Mouse (Mus musculus): ENCODE measurements at regions not wholly inside any gene's neighbourhood (a gene's known extent, or its start where the extent isn't known, plus 50 kb on each side); places are given as distances from the start of the nearest gene placed in this dataset.

DNA sequence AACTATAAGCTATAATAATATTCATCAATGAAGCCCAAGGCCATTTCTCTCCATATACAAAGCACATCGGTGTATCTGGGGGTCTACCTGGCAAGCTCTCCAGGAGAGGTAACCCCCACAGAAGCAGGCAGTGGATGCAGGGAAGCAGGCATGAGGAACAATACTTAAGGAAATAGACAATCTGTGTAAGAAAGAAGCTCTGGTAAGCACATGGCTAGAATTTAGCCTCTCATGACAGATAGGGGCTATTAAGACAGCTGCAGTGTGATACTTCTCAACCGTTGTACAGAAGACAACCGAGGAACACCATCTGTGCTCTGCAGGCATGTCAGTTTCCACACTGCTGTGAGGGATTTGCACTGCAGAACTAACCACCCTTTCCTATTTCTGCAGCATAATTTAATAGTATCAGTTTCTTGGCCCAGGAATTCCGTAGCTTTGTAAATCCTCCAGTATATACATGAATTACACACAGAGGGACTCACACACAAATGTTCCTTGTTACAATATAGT lies 108.1 kb upstream of the Lpar1 start:
- no peak for DNase-seq (ENCODE audit: low spot score in 2 of 2)

DNA sequence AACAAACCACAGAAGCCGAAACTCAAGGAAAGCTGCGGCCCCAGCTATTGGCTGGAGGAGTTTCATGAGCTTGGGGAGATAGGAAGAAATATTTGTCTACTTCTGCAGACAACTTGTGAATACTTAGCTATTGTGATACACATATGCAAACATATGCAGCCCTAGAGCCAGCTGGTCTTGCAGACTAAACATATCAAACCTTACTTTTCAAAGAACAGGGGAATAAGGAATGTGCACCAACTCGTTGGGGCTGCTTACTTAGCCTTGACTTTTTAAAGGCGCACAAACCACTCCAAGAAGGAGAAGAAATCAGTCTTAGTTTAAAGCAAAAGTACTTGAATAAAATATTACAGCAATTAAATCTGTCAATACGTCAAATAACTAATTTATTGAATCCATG lies 106.8 kb upstream of the Lpar1 start:
- DNase-seq (ENCODE audit: low spot score in 2 of 2), result no peak

DNA sequence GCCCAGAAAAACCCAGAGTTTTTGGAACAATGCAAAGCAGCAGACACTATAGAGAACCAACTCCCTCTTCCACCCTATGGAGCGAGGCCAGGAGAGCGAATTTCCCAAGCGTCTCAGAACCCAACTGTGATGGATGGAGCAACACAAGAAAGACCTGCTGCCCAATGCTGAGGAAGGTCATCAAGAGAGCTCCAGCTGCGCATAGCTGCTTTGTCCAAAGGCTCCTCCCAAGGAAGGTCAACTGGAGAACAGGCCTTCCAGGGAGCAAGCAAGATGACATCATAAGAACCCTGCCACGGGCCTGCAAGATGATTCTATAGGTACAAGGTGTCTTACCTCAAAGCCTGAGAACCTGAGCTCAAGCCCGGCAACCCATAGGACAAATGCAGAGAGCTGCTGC lies 104.5 kb upstream of the Lpar1 start:
- DNase-seq (ENCODE audit: low spot score in 2 of 2), result no peak

DNA sequence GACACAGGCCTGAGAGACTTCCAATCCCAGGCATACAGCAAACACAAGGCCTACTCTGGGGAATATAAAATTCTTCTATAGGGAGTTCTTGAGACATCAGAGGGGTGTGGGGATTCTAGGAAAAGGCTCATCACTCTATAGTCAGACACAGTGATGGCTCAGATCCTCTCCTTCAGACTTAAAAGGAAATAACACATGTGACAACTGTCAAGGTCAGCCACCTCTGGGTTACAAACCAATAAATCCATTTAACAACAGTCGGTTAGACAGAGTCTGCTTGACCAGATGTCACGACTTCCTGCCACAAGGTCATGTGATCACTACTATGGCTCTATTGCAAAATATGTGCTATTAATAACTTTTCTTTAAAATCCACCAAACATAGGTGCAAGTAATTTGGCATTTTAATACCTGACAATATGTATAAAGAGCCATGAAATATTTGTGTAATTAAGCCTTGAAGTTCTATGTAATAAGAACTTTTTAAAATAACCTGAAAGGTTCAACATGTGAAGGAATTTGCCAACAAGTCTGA lies 94.1 kb upstream of the Lpar1 start:
- no peak for DNase-seq (ENCODE audit: low spot score in 2 of 2)

DNA sequence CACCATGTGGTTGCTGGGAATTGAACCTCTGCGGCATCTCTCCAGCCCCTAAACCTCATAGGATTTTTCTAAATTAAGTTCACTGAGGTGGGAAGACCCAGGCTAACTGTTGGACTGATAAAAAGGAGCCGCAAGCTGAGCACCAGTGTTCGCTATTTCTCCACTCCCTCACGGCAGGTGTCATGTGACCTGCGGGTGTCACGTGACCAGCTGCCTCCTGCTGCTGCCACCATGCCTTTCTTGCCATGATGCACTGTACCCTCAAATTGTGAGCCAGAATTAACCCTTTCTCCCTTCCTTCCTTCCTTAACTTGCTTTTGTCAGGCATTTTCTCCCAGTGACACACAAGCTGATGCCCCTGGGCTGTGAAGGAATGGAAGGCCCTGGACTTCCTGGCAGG lies 93.1 kb upstream of the Lpar1 start:
- DNase-seq (ENCODE audit: low spot score in 2 of 2), result no peak

DNA sequence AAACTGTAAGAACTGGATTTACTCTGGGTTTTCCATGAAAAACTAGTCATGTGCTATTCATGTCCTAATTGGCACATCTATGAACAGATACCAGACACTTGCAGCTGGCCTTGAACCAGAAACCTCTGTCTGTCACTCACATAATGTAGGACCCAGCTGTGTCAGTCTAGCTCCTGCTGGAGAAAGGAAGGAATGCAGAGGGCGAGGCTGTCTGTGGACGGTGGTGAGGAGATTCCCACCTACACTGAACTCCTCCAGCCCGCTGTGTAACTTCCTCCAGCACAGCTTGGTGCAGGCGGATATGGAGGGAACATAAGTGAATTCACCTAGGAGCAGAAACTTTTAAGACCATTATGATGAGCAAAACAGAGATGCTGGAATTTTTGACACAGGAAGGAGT lies 89.7 kb upstream of the Lpar1 start:
- DNase-seq (ENCODE audit: low spot score in 2 of 2), result no peak

DNA sequence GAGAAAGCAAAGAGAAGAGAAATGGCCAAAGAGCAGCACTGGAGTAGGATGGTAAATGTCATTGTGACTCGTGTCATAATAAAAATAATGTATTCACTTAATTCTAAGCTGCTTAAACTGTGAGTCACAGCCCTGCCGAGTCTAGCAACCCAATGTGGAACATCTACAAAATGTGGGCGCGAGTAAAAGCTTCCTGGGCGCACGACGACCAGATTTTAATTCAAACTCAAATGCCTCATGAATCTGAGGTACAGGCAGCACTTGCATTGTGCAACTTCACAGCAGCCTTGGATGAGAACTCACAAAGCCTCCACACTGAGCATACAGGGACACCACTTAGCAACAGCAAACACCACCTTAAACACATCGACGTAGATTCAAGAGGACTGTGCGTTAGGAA lies 88.5 kb upstream of the Lpar1 start:
- DNase-seq (ENCODE audit: low spot score in 2 of 2), result no peak

DNA sequence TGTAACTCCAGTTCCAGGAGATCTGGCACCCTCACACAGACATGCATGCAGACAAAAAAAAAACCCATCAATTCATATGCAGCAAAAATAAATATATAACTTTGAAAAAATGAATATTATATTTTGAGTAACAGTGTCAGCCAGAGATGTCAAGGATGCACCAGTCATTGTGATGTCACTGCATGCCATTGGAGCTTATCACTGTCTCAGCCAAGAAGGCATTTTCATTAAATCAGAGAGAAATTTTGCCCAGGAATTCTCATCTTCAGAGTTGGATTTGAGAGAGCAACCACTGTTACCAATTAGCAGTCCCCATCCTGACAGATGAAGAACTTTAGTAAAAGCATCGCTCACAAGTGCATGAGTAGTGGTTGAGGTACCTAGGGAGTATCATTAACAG lies 79.0 kb upstream of the Lpar1 start:
- no peak for DNase-seq (ENCODE audit: low spot score in 2 of 2)

DNA sequence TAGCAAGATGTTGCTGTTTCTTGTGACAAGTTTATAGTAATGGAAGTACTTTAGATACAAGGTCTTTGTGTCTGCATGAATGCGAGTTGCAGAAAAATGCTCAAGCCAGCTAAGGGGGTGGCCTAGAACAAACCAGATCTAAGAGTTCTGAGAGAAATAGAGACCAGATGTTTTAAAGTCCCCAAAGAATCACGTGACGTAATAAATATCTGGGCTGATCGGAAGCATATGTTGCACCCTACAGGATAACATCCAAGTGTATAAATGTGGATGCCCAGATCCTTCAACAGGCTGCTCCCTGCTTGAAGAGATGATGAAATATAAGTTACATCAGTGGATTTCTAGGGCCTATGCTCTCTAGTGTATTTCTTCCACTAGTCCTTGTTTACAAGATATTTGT lies 77.7 kb upstream of the Lpar1 start:
- DNase-seq (ENCODE audit: low spot score in 2 of 2), result no peak

DNA sequence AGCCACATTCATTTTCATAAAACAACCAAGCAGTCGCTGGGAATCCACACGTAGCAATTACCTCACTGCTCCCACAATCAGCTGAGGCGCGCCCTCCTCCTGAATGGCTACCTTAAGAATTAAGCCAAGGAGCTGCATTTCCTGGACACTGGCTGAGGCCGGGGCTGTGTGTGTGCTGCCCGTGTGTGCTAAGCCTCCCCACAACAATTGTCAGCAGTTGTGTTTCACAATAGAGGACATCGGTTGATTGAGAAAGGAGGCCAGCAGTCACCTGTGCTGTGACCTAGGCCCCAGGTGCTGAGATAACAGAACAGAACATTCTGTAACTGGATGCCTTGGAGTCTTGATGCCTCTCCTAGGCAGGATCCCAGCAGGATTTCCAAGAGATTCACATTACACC lies 73.3 kb upstream of the Lpar1 start:
- DNase-seq (ENCODE audit: low spot score in 2 of 2), result no peak

DNA sequence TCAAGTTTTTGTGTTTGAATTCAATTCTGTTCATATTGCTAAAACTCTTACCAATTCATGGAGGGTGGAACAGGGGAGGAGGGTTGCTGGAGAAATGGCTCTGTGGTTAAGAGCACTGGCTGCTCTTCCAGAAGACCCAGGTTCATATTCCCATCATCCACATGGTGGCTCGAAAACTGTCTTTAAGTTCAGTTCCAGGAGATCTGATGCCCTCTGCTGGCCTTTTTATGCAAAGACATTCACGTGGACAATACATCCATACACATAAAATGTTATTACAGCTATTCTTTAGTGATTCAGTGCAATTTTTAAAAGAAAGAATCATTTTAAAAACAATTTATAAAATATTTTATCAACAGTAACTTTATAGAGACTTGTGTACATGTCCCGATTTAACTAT lies 70.4 kb upstream of the Lpar1 start:
- DNase-seq (ENCODE audit: low spot score in 2 of 2), result no peak

DNA sequence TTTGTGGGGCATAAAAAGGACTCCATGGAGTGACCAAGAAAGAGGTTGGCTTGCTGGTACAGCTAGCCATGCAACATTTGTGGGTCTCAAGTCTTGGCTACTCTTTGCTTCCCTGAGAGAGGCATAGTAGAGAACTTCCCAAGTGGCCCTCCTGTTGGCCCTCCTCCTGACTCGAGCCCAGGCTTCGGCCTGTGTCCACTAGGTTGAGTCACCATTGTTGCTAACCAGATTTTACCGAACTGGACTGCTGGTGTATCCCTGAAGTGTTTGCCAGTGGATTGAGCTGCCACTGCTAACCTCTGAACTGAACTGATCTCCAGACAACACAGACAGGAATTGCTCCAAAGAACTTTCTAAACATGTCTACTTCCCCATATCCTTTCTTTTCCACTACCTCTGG lies 66.9 kb upstream of the Lpar1 start:
- DNase-seq (ENCODE audit: low spot score in 2 of 2), result no peak

DNA sequence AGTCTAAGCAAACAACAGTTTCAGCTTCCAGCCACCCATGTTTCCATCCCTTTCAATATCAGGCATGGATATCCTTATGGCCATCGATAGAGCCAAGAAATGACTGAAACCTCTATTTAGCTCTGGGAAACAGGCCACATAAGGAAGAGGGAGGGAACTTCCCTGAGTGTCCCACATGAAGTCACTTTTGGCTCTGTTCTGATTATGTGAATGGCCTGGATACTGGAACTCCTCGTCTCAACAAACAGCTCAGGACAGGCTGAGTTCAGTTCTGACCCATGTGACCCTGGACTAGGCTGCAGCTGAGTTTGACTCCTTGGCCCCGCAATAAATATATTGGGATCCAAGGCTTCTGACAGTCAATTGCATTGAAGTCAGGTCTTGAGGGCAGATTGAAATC lies 63.6 kb upstream of the Lpar1 start:
- DNase-seq (ENCODE audit: low spot score in 2 of 2), result no peak

DNA sequence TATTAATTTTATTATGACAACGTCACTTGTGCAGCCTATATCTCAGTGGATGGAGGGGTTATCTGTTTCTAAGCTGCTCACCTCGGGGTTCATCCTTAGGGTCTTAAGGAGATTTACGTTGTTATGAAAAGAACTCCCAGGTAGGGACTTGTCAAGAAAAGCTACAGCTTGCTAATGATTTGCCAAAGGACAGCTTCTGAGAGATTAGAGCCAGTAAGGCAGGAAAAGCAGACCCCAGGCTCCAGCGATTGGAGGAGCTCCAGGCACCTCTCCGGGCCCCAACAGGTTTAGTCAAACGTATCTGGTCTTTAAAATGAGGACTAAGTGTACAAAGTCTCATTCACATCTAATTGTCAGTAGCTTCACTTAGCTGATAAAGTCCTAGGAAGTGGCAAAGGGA lies 59.8 kb upstream of the Lpar1 start:
- no peak for DNase-seq (ENCODE audit: low spot score in 2 of 2)

DNA sequence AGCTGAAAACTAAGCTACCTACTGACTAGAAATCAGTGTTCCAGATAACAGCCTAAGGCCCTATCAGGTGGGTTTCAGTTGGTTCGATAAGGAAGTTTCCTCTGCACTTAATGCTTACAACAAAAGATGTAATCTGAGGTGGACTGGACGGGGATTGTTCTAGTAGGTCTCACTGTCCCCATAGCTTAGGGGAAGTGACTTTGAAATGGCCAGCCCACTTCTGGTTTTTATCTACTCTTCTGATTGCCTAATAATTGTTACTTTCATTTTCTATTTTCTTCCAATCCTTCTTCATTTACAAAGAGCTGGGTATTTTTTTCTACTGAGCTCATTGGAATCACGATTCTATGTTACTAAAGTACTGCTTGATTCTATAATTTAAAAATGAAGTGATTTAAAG lies 59.3 kb upstream of the Lpar1 start:
- DNase-seq (ENCODE audit: low spot score in 2 of 2), result no peak

DNA sequence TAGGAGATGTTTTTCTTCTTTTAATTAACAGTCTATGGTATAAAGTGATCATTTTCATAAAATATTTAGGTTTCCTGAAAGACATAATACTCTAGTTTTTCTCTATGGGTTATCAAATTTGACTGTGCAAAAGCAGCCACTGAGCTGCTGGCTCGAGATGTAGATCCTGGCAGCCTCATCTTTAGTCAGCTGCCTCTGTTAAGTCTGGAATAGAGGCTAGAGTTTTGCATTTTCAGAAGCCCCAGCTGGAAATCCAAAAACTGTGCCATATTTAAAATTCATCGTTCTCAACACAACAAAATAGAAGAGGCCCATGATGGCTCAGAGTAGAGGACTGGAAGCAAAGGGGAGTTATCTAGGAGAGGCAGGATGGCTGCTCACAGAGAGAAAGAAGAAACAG lies 53.8 kb upstream of the Lpar1 start:
- DNase-seq (ENCODE audit: low spot score in 2 of 2), result no peak

DNA sequence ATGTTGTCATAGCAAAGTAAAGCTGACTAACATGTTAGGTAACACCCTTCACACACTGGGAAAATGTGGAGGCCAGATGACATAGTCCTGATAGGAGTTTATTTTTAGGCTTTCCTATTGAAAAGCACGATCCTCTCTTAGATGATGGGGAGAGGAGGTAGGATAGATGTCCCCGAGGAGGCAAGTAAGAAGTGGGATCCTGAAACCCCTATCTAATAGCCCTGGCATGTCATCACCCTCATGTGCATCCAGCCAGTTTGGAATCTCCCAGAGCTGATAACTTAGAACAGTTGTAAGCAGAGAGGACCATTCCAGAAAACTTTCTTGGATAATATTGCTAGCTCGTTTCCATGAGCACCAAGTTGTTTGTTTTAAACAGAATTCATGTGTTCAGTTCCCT lies 52.2 kb upstream of the Lpar1 start:
- DNase-seq (ENCODE audit: low spot score in 2 of 2), result no peak
